Mouse (Mus musculus) spleen, postnatal 36 days (tissue): ENCODE measurements around the gene Olfr1506.
"Not testable (repeated sequence)": the region's sequence is repeated elsewhere in the genome, so short reads cannot be mapped to it uniquely, and the experiment has no call there.

Source experiments
- DNase-seq, 2 experiments: peaks; one replicate each; pipeline ENCODE4 v3.0.0; 2022; ENCODE audit warnings: low spot score in 2 of 2, mixed read lengths in 1 of 2

Gene Olfr1506

DNA sequence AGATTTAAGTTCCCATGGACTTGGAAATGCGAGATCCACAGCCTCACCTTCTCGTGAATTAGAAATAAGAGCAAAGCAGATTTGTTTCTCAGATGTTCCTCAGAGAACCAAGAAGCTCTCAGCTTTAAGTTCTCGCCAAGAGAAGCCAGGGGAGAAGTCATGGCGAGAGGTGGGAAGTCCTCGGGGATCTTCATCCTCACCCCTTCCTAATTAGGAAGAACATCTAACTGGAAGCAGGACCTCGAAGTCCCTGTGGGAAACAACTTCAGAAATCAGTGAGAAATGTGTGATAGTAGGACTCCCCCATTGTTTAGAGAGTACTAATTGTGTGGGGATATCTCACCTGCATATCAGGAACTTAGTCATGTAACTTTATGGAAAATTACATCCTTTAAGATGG, at the start of gene Olfr1506:
Gene Olfr1506 (minus strand): TSS at position 101 of the 400 bp plus-strand sequence.
- DNase-seq, result not testable (repeated sequence)

DNA sequence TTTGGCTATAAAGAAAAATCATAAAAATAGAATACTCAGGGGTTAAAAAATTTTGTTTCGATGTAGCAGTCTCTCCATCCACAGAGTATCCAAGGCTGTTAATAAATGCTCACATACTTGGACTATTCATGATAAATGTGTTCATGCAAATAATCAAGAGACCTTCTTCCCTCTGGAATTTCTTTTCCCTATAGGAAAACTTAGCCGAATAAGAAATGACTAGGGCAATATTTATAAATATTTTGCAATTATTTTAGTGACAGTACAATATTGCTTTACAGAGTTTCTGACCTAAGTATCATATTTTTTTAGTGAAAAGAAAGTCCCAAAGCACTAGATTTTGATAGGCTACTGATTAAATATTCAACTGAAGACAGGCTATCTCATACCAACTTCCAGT, 46.6 kb upstream of the Olfr1506 start, which contains the start of gene Olfr1271:
Gene Olfr1271 (minus strand): TSS at position 101 of the 400 bp plus-strand sequence.
- no peak for DNase-seq

DNA sequence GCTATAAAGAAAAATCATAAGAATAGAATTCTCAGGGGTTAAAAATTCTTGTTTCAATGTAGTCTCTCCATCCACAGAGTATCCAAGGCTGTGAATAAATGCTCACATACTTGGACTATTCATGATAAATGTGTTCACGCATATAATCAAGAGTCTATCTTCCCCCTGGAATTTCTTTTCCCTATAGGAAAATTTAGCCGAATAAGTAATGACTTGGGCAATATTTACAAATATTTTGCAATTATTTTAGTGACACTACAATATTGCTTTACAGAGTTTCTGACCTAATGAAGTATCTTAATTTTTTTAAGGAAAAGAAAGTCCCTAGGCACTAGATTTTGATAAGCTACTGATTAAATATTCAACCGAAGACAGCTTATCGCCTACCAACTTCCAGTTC, 33.2 kb upstream of the Olfr1506 start, which contains the start of gene Olfr142:
Gene Olfr142 (minus strand): TSS at position 101 of the 400 bp plus-strand sequence.
- DNase-seq, result no peak

DNA sequence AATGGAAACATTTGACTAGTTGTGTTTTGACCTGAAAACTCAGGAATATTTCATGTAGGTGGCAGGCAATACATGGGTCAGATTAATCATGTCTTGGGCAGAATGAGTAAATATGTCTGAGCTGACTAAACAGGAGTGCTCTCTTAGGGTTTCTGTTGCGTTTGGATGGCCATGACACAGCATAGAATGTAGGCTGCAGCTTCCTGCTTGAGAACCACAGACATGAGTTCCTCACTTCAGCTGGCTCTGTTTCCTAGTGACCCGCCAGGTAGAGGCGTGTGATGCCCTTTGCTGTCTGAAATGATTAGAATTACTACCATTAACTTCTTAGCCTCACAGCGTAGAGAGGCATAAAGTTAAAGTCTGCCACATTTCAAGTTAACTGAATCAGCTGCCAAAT, 24.7 kb downstream of the Olfr1506 start:
- not testable (repeated sequence) for DNase-seq

DNA sequence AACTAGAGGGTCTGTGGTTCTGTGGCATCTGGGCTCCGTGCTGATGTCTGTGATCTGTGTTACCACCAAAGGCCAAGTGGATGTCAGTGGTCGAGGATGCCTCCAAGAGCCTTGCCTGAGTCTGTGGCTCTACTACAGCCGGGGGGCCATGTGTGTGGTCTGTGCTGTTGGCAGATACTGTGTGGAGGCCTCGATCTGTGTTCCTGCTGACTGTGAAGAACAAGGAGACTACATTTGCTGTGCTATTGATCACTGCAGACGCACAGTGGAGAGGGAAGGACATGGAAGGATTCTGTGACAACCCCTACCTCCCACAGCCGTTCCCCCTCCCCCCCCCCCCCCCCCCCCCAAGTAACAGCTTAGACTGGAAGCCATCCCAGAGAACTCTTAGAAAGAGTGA, 29.0 kb downstream of the Olfr1506 start:
- not testable (repeated sequence) for DNase-seq

DNA sequence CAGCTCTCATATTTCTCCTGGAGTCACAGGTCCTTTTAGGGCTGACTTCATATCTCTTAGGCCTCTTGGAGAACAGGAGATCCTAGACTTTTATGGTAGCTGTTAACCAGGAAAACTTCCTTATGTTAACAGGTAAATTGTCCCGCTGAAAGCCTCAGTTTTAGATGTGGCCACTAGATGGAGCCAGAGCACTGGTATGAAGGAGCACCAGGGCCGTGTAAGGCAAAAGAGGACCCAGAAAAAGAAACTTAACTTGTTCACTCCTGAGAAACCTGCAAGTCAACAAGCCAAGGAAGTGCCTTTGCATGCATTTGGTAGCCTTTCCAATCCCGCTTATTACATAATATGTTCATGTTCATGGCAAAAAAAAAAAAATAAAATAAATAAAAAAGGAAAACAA, 29.5 kb downstream of the Olfr1506 start:
- not testable (repeated sequence) for DNase-seq

DNA sequence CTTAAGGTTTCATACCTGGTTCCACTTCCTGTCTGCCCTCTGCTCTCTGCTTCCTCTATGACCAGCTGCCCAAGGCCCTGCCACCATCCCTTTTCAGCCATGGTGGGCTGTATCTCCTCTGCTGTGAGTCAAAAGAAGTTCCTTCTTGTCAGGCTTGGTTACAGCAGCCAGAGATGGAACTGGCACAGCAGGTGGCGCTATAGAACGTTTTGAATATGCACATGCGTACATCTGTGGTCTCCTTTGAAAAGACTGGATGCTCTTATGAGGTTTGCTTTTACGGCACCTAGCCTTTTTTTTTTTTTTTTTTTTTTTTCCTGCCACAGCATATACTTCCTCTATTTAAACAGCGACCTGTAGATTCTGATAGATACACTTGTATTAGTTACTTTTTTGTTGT, 37.2 kb downstream of the Olfr1506 start:
- DNase-seq, result not testable (repeated sequence)

DNA sequence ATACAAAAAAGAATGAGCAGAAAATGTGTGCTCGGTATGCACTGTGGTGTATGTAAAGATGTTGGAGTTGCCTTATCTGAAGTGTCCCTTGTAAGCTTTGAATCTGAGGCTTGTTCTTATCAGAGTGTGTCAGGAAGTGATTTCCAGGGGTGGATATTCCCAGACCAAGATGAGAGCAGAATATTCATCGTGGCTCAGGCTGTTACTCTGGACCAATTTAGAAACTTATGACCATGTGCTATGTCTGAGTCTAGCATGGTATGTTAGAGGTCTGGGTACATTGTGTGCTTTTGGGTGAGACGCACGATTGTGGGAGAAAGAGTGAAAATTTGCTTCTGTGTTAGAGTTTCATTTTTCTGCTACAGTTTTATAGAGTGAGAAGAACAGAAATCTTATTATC, 38.2 kb downstream of the Olfr1506 start:
- DNase-seq, result not testable (repeated sequence)
